Mouse (Mus musculus) CD8-positive naive resting alpha-beta T cell, adult 2 months (primary cell): ENCODE data around the gene Kazald1.

Experiments used
- DNase-seq, 2 experiments: peaks; one replicate each; pipeline ENCODE4 v3.0.0; 2022; ENCODE audit warnings: low read depth in 2 of 2, low spot score in 2 of 2

Kazald1 gene

GRCm38 (mm10) chr19:45047935-45048643 lies 27.0 kb upstream of the Kazald1 start:
- peak; percentile 64 to 72 for DNase-seq

- DNase-seq: no peak
Measured at GRCm38 (mm10) chr19:45048644-45049365, 26.2 kb upstream of the Kazald1 start.

- no peak for DNase-seq
Measured at GRCm38 (mm10) chr19:45049523-45049922, 25.5 kb upstream of the Kazald1 start.

GRCm38 (mm10) chr19:45053451-45053850 lies 21.6 kb upstream of the Kazald1 start:
- no peak for DNase-seq

GRCm38 (mm10) chr19:45054892-45055690 lies 19.9 kb upstream of the Kazald1 start:
- DNase-seq: no peak

GRCm38 (mm10) chr19:45056364-45056763 lies 18.7 kb upstream of the Kazald1 start:
- no peak for DNase-seq

- no peak for DNase-seq
Measured at GRCm38 (mm10) chr19:45056908-45057698, 17.9 kb upstream of the Kazald1 start.

GRCm38 (mm10) chr19:45057724-45058112 lies 17.3 kb upstream of the Kazald1 start:
- no peak for DNase-seq

GRCm38 (mm10) chr19:45058113-45058839 lies 16.8 kb upstream of the Kazald1 start:
- DNase-seq: peak; percentile 71 to 82

GRCm38 (mm10) chr19:45058841-45059240 lies 16.2 kb upstream of the Kazald1 start:
- no peak for DNase-seq

- peak; percentile 53 to 62 for DNase-seq
Measured at GRCm38 (mm10) chr19:45063565-45064292, 11.3 kb upstream of the Kazald1 start.

- DNase-seq: no peak
Measured at GRCm38 (mm10) chr19:45065226-45065625, 9.8 kb upstream of the Kazald1 start.

GRCm38 (mm10) chr19:45067170-45067569 lies 7.9 kb upstream of the Kazald1 start:
- DNase-seq: no peak

- no peak for DNase-seq
Measured at GRCm38 (mm10) chr19:45067758-45068510, 7.1 kb upstream of the Kazald1 start.

GRCm38 (mm10) chr19:45073871-45074542 lies 1.0 kb upstream of the Kazald1 start:
- DNase-seq: peak; percentile 79 to 85

- DNase-seq: no peak
Measured at GRCm38 (mm10) chr19:45075323-45076035, 438 bp downstream of the Kazald1 start.

GRCm38 (mm10) chr19:45076036-45076575 lies 1.1 kb downstream of the Kazald1 start:
- no peak for DNase-seq
